Mouse (Mus musculus) neural tube, embryonic 15.5 days (tissue): ENCODE measurements around the gene Ahnak. TPM values are rescaled to one million over a fixed set of nuclear protein-coding genes. Genes with fewer than 3 reads are reported as not detected.
"Not testable (repeated sequence)": the region's sequence is repeated elsewhere in the genome, so short reads cannot be mapped to it uniquely, and the experiment has no call there.

Experiments used
- ATAC-seq: fragments of 200-750 bp; cut with Nextera tagmentation; 2 replicates; pipeline ENCODE4 v1.8.0; 2017; ENCODE audit warnings: mild to moderate bottlenecking, moderate TSS enrichment, moderate library complexity; ENCODE audit not compliant: low FRiP score
- H3K27ac ChIP-seq: fragments of 300-500 bp; sonication (generic); replicated peaks from 2 replicates; pipeline ENCODE4 v1.5.1; 2015; ENCODE audit warnings: mild to moderate bottlenecking, inconsistent platforms
- H3K27me3 ChIP-seq: fragments of 300-500 bp; sonication (generic); replicated peaks from 2 replicates; pipeline ENCODE4 v1.6.1; 2015; ENCODE audit warnings: inconsistent platforms
- H3K36me3 ChIP-seq: fragments of 300-500 bp; sonication (generic); 2 replicates; pipeline ENCODE4 v1.6.1; 2015; ENCODE audit warnings: inconsistent platforms
- H3K4me1 ChIP-seq: fragments of 300-500 bp; sonication (generic); 2 replicates; pipeline ENCODE4 v1.6.1; 2015; ENCODE audit warnings: inconsistent platforms
- H3K4me2 ChIP-seq: fragments of 300-500 bp; sonication (generic); 2 replicates; pipeline ENCODE4 v1.6.1; 2015; ENCODE audit warnings: inconsistent platforms, mild to moderate bottlenecking, moderate library complexity
- H3K4me3 ChIP-seq: fragments of 300-500 bp; sonication (generic); replicated peaks from 2 replicates; pipeline ENCODE4 v1.5.1; 2015; ENCODE audit warnings: mild to moderate bottlenecking, inconsistent platforms
- H3K9ac ChIP-seq: fragments of 300-500 bp; sonication (generic); replicated peaks from 2 replicates; pipeline ENCODE4 v1.6.1; 2015; ENCODE audit warnings: mild to moderate bottlenecking, inconsistent platforms
- H3K9me3 ChIP-seq: fragments of 300-500 bp; sonication (generic); replicated peaks from 2 replicates; pipeline ENCODE4 v1.6.1; 2016; ENCODE audit warnings: inconsistent platforms
- WGBS: fragments of 180-500 bp; shearing (Covaris S2); methylation state at CpG from one replicate; pipeline ENCODE4 v1.1.7; 2015; ENCODE audit warnings: mixed read lengths; 5-methylcytosine and 5-hydroxymethylcytosine counted together
- polyA plus RNA-seq: library from polyadenylated mRNA; unstranded; fragments of >200 nt; fragmentation: Nextera tagmentation; extraction: Ambion mirVana; gene quantifications from 2 replicates; pipeline ENCODE4 v1.2.1, GENCODE M21; 2015

Ahnak gene
- polyA plus RNA-seq, 1 experiment from 2014 or later, result 4.4 TPM

- Histone ChIP-seq H3K9ac (no peak overlapping the region), H3K27ac (no peak overlapping the region), H3K4me1 (no peaks in the 10 kb centered on the region), H3K27me3 (no peaks in the 10 kb centered on the region), H3K4me3 (no peak overlapping the region), H3K9me3 (no peaks in the 10 kb centered on the region), H3K36me3 (peaks cover 44% of the 10 kb centered on the region), H3K4me2 (no peak overlapping the region)
- WGBS, result 75% methylated on average over 8 of the region's 8 CpGs
- ATAC-seq, result no peak
Measured at GRCm38 (mm10) chr19:9112043-9112442, 123.0 kb downstream of the Ahnak start.

- H3K4me2 ChIP-seq, result no peak overlapping the region
- no peak overlapping the region for H3K9ac ChIP-seq
- no peak overlapping the region for H3K27ac ChIP-seq
- WGBS, result 74% methylated on average over 4 of the region's 4 CpGs
- H3K4me1 ChIP-seq, result no peaks in the 10 kb centered on the region
- H3K9me3 ChIP-seq, result no peaks in the 10 kb centered on the region
- H3K4me3 ChIP-seq, result no peak overlapping the region
- no peak for ATAC-seq
- peaks cover 57% of the 10 kb centered on the region for H3K36me3 ChIP-seq
- H3K27me3 ChIP-seq, result no peaks in the 10 kb centered on the region
Measured at GRCm38 (mm10) chr19:9116268-9116667, 127.2 kb downstream of the Ahnak start.

GRCm38 (mm10) chr19:9117275-9117674 lies 128.2 kb downstream of the Ahnak start:
- ATAC-seq, result no peak
- Histone ChIP-seq H3K4me3 (no peak overlapping the region), H3K9me3 (no peaks in the 10 kb centered on the region), H3K4me2 (no peak overlapping the region), H3K36me3 (peaks cover 54% of the 10 kb centered on the region), H3K27ac (no peak overlapping the region), H3K9ac (no peak overlapping the region), H3K27me3 (no peaks in the 10 kb centered on the region), H3K4me1 (no peaks in the 10 kb centered on the region)
- WGBS, result 76% methylated on average over 5 of the region's 5 CpGs

GRCm38 (mm10) chr19:9119655-9120425 lies 130.8 kb downstream of the Ahnak start:
- no peaks in the 10 kb centered on the region for H3K27me3 ChIP-seq
- H3K27ac ChIP-seq, result no peak overlapping the region
- peaks cover 31% of the 10 kb centered on the region for H3K36me3 ChIP-seq
- no peaks in the 10 kb centered on the region for H3K9me3 ChIP-seq
- H3K9ac ChIP-seq, result no peak overlapping the region
- H3K4me2 ChIP-seq, result no peak overlapping the region
- 92% methylated on average over 3 of the region's 3 CpGs for WGBS
- H3K4me1 ChIP-seq, result no peaks in the 10 kb centered on the region
- no peak overlapping the region for H3K4me3 ChIP-seq
- ATAC-seq, result no peak

GRCm38 (mm10) chr19:9122390-9122789 lies 133.3 kb downstream of the Ahnak start:
- no peaks in the 10 kb centered on the region for H3K27me3 ChIP-seq
- no peak for ATAC-seq
- no peak overlapping the region for H3K4me2 ChIP-seq
- no peak overlapping the region for H3K9ac ChIP-seq
- no peaks in the 10 kb centered on the region for H3K4me1 ChIP-seq
- H3K4me3 ChIP-seq, result no peak overlapping the region
- no peaks in the 10 kb centered on the region for H3K9me3 ChIP-seq
- no peak overlapping the region for H3K27ac ChIP-seq
- peaks cover 17% of the 10 kb centered on the region; the same call in 1 of the 2 replicates for H3K36me3 ChIP-seq
- 94% methylated on average over 1 of the region's 1 CpGs for WGBS

GRCm38 (mm10) chr19:9123986-9124385 lies 134.9 kb downstream of the Ahnak start:
- H3K4me2 ChIP-seq, H3K4me1 ChIP-seq, H3K9ac ChIP-seq, H3K27ac ChIP-seq, H3K4me3 ChIP-seq, H3K27me3 ChIP-seq, ATAC-seq, H3K9me3 ChIP-seq: not testable (repeated sequence)
- peaks cover 13% of the 10 kb centered on the region; the same call in 1 of the 2 replicates for H3K36me3 ChIP-seq
- WGBS, result 87% methylated on average over 2 of the region's 2 CpGs

Other genes with a start within 250 kb of the Ahnak start
- gene 1700092M07Rik, start 248.6 kb upstream of the Ahnak start, polyA plus RNA-seq, result 1.5 and 2.2 TPM in 2 replicates
- 124 and 127 TPM in 2 replicates for gene Stx5a, start 247.9 kb upstream of the Ahnak start, polyA plus RNA-seq
- 127 and 140 TPM in 2 replicates for gene Nxf1, start 232.2 kb upstream of the Ahnak start, polyA plus RNA-seq
- 218 and 235 TPM in 2 replicates for gene Tmem223, start 218.3 kb upstream of the Ahnak start, polyA plus RNA-seq
- gene Tmem179b, start 214.8 kb upstream of the Ahnak start, polyA plus RNA-seq, result 28.2 and 46.3 TPM in 2 replicates
- gene Taf6l, start 202.9 kb upstream of the Ahnak start, polyA plus RNA-seq, result 28.5 and 29.4 TPM in 2 replicates
- 143 and 147 TPM in 2 replicates for gene Polr2g, start 190.7 kb upstream of the Ahnak start, polyA plus RNA-seq
- 6.5 TPM in 2 replicates for gene Zbtb3, start 186.7 kb upstream of the Ahnak start, polyA plus RNA-seq
- 54.2 and 57.3 TPM in 2 replicates for gene Ttc9c, start 170.0 kb upstream of the Ahnak start, polyA plus RNA-seq
- gene Hnrnpul2, start 169.3 kb upstream of the Ahnak start, polyA plus RNA-seq, result 5.1 and 5.9 TPM in 2 replicates
- not detected in 2 replicates for gene AC129217.1, start 159.5 kb upstream of the Ahnak start, polyA plus RNA-seq
- gene Bscl2, start 151.8 kb upstream of the Ahnak start, polyA plus RNA-seq, result 107 and 110 TPM in 2 replicates
- 414 and 512 TPM in 2 replicates for gene Gng3, start 150.1 kb upstream of the Ahnak start, polyA plus RNA-seq
- 1.1 and 1.4 TPM in 2 replicates for gene Lrrn4cl, start 138.5 kb upstream of the Ahnak start, polyA plus RNA-seq
- 138 and 156 TPM in 2 replicates for gene Ubxn1, start 117.8 kb upstream of the Ahnak start, polyA plus RNA-seq
- 62.6 and 65.7 TPM in 2 replicates for gene Uqcc3, start 108.4 kb upstream of the Ahnak start, polyA plus RNA-seq
- 44.5 and 47.3 TPM in 2 replicates for gene Lbhd1, start 105.6 kb upstream of the Ahnak start, polyA plus RNA-seq
- gene Gm49403, start 105.4 kb upstream of the Ahnak start, polyA plus RNA-seq, result not detected in 2 replicates
- 40.1 and 48.2 TPM in 2 replicates for gene 1810009A15Rik, start 100.4 kb upstream of the Ahnak start, polyA plus RNA-seq
- 0.27 and 0.45 TPM in 2 replicates for gene Gm49416, start 100.4 kb upstream of the Ahnak start, polyA plus RNA-seq
- gene Ints5, start 96.3 kb upstream of the Ahnak start, polyA plus RNA-seq, result 31.0 and 35.4 TPM in 2 replicates
- 75.4 and 82.2 TPM in 2 replicates for gene Ganab, start 91.2 kb upstream of the Ahnak start, polyA plus RNA-seq
- 80.4 and 89.1 TPM in 2 replicates for gene B3gat3, start 68.9 kb upstream of the Ahnak start, polyA plus RNA-seq
- gene Rom1, start 59.9 kb upstream of the Ahnak start, polyA plus RNA-seq, result 3.0 and 3.2 TPM in 2 replicates
- 13.9 and 17.1 TPM in 2 replicates for gene Eml3, start 59.7 kb upstream of the Ahnak start, polyA plus RNA-seq
- gene Mta2, start 47.4 kb upstream of the Ahnak start, polyA plus RNA-seq, result 94.8 and 117 TPM in 2 replicates
- 25.4 and 26.0 TPM in 2 replicates for gene Tut1, start 35.4 kb upstream of the Ahnak start, polyA plus RNA-seq
- gene Eef1g, start 22.2 kb upstream of the Ahnak start, polyA plus RNA-seq, result 291 and 348 TPM in 2 replicates
- gene Scgb1a1, start 98.7 kb downstream of the Ahnak start, polyA plus RNA-seq, result not detected in 2 replicates
- 31.6 and 32.6 TPM in 2 replicates for gene Asrgl1, start 146.4 kb downstream of the Ahnak start, polyA plus RNA-seq